Mouse (Mus musculus): ENCODE results near the gene Hist1h4j.

DNA sequence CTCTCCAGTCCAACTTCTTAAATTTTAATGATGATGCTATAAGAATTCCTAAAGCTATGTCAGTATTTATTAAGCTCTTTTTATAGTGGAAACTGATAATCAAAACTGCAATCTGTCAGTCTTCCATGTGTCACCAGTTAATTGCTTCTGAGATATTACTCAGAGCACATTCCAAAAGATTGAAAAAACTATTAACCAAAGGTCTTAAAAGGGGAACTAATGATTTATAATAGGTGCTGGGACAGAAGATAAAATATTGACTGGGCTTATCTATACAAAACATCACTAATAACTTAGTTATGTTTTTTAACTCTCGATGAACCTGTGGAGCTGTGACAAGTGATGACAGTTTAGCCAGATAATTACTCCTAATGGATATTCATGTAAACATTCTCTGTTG lies 10.1 kb downstream of the Hist1h4j start:
- TF ChIP-seq EP300 (IDR thresholded peaks at IDR 0.05; ENCODE audit: low read length) = no peak
- no peak for TF ChIP-seq TCF12 (IDR thresholded peaks at IDR 0.05; ENCODE audit: low read depth, low read length)
- no peak for TF ChIP-seq POLR2AphosphoS2 (IDR thresholded peaks at IDR 0.05; ENCODE audit: low read depth, low read length)
- no peak for TF ChIP-seq POLR2A (IDR thresholded peaks at IDR 0.05; ENCODE audit: low read depth, low read length)
- no peak for TF ChIP-seq CTCF (conservative IDR thresholded peaks at IDR 0.05 in 1 of 2, IDR thresholded peaks at IDR 0.05 in 1 of 2; ENCODE audit: low read depth in 2 of 2, low read length in 2 of 2)
- no peak for TF ChIP-seq ZNF384 (IDR thresholded peaks at IDR 0.05; ENCODE audit: low read depth, low read length)
- no peak for TF ChIP-seq UBTF (IDR thresholded peaks at IDR 0.05; ENCODE audit: low read depth, low read length)
- TF ChIP-seq MAZ (IDR thresholded peaks at IDR 0.05; ENCODE audit: low read depth, low read length) = no peak
- TF ChIP-seq MAFK (IDR thresholded peaks at IDR 0.05; ENCODE audit: insufficient replicate concordance, low read length) = no peak
- TF ChIP-seq JUN (IDR thresholded peaks at IDR 0.05; ENCODE audit: insufficient read depth, low read depth, low read length) = no peak
- TF ChIP-seq E2F4 (IDR thresholded peaks at IDR 0.05; ENCODE audit: insufficient replicate concordance, low read depth, low read length) = no peak
- TF ChIP-seq KAT2A (IDR thresholded peaks at IDR 0.05; ENCODE audit: insufficient replicate concordance, low read length) = no peak
- no peak for TF ChIP-seq ETS1 (conservative IDR thresholded peaks at IDR 0.05; ENCODE audit: low read depth, low read length)

Measured in CH12.LX (cell line).